Mouse (Mus musculus) erythroid progenitor cell, adult 5-6 weeks (primary cell): ENCODE data around the gene Vsig10. TPM values are rescaled to one million over a fixed set of nuclear protein-coding genes. Genes with fewer than 3 reads are reported as not detected.
"Not testable (repeated sequence)": the region's sequence is repeated elsewhere in the genome, so short reads cannot be mapped to it uniquely, and the experiment has no call there.

Experiments
- ATAC-seq: replicated peaks from 2 replicates; pipeline ENCODE4 v1.8.0; 2016; ENCODE audit warnings: moderate number of reproducible peaks, mild to moderate bottlenecking, moderate TSS enrichment, inconsistent platforms; ENCODE audit not compliant: poor library complexity, low FRiP score, severe bottlenecking
- total RNA-seq, 2 experiments: library from RNA; stranded (forward) in 1 of 2; stranded (reverse) in 1 of 2; fragments of 150-400 nt in 1 of 2; fragments of 186-747, 209-891 nt in 1 of 2; gene quantifications; 2 replicates each; pipeline versions ENCODE4 v1.2.3 to v1.2.4; 2015 to 2017; ENCODE audit warnings: low replicate concordance in 2 of 2

The Vsig10 gene
- total RNA-seq, 2 experiments from 2014 or later: 0.98 TPM; not detected in 1

DNA sequence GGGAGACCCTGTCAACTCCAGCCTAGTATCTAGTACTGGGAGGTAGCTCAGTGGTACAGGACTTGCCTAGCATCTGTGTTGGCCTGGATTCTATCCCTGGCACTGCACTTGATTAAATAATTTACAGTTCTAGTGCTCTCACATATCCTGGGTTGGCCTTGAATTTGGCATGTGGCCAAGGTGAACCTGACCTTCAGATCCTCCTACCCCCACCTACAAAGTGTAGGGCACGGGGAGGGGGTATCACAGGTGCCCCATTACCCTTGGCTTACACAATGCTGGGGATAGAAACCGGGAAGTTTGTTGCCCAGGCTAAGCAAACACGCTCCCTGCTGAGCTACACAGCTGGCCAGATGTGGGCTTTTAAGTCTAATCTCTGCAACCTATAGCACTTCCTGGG is 16.0 kb upstream of the Vsig10 start:
- ATAC-seq: no peak

DNA sequence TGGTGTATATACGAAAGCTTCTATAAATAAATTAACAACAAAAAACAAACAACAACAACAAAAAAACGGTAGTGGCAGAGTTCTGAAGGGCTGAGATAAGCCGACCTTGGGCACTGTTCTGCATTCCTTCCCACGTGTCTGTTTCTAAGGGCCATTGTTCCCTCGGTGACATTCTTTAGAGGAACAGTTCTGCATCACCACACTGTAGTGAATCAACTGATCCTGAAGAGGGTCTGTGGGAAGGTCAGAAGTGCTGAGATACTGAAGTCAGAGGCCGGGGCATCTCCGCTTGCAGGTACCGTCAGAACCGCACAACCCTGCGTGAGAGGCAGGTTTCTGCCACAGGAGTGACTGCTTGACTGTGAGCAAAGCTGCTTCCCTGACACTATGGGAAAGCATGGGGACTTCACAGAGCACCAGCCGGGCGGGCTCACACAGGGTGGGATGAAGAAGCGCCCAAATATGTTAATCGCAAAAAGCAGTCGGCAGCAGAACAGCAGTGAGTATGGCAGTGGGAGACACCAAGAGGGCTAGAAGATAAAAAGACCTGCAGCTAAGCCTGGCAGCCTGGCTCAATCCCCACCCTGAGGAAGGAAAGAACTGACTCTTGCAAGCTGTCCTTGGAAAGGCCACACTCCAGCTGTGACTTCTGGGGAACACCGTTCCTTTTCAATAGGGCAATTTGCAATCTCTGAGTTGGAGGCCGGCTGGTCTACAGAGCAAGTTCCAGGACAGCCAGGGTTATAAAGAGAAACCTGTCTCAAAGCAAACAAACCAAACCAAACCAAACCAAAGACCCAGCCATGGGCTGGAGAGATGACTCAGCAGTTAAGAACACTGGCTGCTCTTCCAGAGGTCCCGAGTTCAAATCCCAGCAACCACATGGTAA is 14.9 kb upstream of the Vsig10 start:
- ATAC-seq: no peak

DNA sequence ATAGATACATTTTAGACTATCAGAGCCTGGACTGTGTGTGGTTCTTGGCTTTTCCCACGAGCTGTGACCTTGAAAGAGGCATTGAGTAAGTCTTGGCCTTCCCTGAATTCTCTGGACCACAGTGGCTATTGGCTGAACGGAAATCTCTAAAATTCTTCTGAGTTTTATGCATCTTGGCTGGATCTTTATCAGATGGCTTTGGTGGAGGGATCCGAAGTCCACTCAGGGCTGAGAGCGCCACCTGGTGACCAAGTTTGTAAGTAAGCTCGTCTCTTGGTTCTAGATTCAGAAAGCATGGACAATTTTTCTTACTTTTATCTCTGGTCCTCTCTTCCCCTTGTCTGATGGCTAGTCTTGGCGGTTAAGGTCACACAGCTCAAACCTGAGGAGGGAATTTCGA is 13.9 kb upstream of the Vsig10 start:
- ATAC-seq: peak; percentile 52; the same call in 1 of the 2 replicates

DNA sequence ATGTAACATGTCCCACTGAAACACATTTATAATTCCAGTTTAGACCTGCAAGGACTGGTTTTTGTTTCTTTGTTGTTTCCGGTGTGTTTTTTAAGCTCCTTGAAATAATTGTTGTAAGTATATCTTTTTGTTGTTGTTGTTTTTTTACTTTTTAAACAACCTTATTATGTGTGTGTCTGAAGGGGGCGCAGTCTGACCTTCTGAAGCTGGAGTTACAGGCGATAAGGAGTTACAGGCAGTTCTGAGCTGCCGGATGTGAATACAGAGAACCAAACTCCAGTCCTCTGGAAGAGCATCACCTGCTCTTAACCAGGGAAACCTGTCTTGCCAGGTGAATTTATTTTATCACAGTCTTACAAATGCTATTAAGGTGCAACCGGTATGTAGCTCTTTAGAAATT is 13.1 kb upstream of the Vsig10 start:
- no peak for ATAC-seq

DNA sequence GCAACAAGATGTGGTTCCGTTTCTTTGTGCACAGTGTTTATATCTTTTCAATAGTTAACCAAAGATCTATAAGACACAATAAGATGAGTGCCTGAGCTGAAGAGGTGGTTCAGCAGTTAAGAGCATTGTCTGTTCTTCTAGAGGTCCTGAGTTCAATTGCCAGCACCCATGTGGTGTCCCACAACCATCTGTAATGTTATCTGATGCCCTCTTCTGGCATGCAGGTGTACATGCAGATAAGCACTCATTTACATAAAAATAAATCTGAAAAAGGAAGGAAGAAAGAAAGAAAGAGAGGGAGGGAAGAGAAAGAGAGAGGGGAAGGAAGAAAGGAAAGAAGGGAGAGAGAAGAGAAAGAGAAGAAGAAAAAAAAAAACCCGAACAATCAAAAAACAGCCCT is 12.1 kb upstream of the Vsig10 start:
- ATAC-seq: no peak

DNA sequence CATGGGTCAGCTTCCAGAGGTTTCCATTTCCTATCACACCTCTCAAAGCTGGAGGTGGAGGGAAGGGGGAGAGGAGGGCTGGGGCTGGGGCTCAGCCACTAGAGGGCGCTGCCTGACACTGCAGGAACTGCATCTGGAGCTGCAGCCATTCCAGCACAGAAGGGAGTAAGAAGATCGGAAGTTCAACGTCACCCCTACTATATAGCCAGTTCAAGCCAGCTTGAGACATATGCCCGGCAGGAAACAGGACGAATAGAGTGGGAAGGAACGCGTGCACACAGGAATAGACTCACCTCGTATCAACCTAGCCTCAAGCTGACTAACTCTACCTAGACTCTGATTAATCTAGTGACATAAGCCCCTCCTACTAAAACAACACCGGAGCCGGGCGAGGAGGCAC is 11.2 kb upstream of the Vsig10 start:
- ATAC-seq: peak; percentile 69

DNA sequence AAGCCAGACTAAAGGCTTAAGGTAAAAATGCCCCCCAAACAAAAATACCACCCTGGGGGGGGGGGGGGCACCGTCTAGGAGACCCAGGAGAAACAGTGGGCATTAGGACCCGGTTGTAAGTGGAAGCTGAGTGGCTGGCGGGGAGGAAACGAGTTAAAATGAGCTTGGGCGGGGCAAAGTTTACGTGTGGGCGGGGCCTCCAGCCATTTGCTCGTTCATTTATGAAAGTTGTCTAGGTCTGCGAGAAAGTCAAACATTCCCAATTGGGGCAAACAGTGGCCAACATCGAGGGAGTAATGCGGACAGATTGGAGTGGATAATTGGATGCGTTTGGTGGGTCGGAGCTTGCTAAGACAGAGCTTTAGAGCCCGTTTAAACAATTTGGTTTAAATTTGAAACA is 5.5 kb upstream of the Vsig10 start:
- peak; percentile 76 for ATAC-seq

DNA sequence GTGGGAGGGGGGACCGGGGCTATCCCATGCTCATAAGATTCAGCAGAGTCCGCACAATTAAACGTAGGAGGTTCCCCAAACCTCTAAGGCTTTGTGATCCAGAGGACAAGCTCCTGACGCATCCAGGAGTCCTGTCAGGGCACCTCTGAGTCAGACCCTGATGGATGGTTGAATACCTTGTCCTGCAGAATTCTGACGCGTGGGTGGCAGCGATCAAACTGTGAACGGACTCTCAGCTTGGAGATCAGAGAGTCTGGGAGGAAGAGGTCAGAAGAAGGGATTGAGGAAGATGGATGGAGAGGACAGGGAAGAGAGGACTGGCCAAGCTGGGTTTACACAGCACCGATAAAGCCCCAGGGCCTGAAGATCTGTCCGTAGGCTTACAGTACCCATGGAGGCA is 5.0 kb upstream of the Vsig10 start:
- ATAC-seq: no peak

DNA sequence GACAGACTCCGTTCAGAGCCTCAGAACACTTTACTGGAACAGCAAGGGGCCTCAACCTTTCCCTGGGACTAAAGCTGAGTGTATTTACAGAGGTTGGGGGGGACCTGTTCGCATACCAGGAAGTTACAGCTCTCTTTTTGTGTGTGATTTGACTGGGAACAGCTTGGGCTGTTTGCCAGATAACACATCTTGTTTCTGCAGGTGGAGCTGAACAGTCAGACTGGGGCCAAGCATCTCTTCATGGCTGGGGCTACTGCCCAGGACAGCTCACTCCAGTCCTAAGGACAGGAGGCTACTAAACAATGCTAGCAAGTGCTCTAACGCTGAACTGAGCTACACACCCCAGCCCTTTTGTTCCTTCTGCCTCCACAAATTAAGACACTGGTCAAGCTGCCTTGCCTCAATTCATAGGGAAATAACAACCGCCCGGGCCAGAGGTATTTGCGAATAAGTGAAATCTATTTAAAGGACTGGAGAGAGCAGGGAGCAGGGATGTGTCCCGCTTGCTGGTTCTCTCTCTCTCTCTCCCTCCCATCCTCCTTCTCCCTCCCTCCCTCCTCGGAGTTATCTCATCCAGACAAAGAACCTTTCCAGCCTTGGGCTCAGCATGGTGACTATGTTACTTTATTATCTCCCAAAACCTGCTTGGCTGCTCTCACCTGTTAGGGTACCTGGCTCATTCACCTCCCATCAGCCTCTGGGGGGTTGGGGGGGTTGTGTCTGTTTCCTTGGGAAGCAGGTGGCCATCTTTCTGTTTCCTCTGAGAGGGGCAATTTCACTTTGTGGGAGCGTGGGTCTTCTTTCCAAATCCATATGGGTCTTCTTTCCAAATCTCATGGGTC is 4.1 kb upstream of the Vsig10 start:
- no peak for ATAC-seq

DNA sequence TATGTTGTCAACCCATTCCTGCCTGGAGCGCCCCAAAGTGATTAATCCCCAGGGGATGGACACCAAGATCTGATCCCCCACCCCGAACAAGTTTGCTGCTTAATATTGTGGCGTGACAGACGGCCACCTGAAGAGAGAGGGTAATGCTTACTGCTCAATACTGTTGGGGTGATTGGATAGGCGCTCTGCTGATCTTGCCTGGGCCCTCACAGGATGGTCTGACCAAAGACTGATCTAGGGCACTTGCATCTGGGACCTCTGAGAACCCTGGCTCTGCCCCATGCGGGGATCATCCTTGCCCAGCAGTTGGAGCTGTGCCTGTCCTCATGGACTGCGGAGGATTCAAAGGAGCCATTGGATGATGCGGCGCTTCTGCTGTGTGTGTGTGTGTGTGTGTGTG is 4.9 kb downstream of the Vsig10 start:
- no peak for ATAC-seq

DNA sequence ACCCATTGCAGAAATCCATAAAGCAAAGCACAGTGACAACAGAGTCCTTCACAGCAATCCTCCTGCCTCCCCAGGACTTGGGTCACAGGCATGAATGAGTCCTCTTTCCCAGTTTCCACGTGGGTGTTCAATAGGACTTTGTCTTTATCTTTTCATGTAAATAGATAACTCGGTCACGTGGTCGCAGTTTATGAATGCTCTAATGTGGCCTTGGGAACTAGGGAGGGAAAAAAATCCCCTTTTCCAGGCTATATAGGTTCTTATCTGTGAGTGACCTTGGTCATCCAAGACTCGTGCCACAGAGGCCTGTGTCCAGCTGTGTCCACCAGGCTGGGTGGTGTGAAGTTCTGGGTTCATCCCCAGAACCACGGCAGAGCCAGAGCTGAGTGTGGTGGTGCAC is 7.5 kb downstream of the Vsig10 start:
- ATAC-seq: no peak

DNA sequence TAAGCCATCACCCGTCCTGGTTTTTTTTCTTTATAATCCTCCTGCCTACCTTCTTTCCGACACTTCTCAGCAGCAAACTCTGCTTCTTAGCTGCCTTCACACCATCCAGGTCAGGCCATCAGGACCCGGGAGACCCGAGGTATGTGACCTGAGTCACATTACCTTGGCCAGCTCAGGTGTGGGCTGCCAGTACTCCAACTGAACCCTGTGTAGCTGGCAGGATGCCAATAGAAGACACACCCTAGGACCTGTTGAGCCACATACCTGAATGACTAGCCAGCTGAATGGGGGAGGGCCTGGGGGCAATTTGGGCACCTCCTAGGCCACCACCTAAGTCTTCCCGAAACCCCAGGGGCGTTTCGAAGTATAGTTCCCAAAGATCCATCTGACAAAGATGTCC is 11.6 kb downstream of the Vsig10 start:
- no peak for ATAC-seq

DNA sequence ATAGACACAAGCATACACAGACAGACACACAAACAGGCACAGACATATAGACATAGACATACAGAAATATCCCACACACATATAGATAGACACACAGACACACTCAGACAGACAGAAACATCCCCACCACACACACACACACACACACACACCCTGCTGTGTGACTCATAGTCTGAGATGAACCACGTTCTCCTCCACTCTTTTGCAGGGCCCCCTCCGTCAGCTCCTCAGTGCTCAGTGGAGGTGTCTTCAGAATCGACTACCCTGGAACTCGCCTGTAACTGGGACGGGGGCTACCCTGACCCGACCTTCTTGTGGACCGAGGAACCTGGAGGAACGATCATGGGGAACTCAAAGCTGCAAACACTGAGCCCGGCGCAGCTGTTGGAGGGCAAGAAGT is 19.1 kb downstream of the Vsig10 start:
- no peak for ATAC-seq

DNA sequence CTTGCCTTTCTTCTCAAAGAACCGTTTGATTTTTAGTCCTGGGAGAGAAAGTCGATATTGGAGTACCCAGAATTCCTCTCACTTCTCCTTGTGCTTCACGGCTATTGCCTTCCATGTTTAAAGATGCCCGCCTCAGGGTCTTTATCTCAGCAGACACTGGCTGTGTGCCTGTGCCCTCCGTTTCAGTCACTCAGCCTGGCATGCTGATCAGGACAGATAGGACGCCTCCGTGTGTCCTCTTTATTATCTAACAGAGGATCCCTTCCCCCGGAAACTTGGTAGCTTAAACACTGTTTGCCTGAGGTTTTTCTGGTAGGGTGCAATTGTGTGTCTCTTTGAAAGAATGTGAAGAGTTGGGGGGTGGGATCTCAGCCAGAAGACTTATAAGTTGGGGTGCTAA is 19.6 kb downstream of the Vsig10 start:
- ATAC-seq: 0 out of 2 replicates have a peak, but pooled peaks have one; percentile 39

DNA sequence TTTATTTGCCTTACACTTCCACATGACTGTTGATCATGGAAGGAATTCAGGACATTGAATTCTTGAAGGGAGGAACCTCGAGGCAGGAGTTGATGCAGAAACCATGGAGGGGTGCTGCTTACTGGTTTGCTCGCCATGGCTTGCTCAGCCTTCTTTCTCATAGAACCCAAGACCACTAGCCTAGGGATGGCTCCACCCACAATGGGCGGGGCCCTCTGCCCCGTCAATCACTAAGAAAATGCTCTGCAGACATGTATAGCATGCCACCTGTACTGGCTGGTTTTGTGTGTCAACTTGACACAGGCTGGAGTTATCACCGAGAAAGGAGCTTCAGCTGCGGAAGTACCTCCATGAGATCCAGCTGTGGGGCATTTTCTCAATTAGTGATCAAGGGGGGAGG is 21.2 kb downstream of the Vsig10 start:
- ATAC-seq: no peak

DNA sequence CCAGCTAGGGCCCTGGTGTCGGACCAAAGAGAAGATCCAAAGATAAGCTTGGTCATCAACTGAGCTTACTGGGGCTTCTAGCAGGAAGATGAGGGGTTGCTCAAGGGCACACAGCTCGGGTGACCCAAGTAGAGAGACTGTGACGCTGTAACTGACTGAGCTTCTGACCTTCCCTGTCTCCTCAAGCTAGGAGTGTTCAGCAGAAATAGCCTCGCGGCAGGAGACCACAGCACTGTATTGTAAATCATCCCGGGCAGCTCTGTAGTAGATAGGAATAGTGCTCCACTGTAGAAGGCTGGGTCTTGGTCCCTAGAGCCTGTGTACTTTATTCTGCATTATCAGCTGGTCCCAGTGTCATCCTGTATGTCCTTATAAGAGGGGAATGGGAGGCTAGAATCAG is 23.0 kb downstream of the Vsig10 start:
- no peak for ATAC-seq

DNA sequence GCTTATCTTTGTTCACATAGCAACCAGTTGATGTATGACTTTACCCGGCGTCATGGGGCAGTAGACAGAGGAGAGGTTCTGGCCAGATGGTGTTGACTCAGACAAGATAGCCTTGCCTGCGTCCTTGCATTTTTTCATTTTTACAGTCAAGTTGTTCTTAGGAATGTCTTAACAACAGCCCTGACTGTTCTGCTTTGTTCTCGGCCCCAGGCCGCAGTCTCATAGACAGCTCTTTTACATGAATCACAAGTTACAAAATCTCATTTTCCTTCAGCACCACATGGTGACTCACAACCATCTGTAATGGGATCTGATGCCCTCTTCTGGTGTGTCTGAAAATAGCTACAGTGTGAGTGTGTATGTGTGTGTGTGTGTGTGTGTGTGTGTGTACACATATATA is 25.6 kb downstream of the Vsig10 start:
- not testable (repeated sequence) for ATAC-seq

DNA sequence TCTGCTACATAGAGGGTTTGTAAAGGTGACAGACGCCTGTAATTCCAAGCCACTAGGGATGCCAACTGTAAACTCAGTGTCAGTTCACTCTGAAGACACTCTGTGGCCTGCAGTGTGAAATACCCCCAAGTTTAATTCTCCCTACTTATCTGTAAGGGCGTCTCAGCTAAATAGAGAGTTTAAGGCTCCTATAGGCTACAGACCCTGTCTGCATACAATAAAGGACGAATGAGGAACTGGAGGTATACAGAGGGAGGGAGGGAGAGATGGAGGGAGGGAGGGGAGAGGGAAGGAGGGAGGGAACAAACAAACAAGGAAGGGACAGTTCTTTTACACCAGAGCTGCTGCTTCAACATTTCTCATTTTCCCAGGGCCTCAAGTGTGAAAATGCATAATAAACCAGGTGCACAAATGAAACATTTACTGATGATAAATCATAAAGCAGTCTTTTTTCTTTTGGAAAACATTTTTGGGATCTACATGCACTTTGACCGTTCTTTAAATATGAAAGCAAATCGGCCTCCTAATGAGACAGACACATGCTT is 26.6 kb downstream of the Vsig10 start:
- ATAC-seq: no peak

DNA sequence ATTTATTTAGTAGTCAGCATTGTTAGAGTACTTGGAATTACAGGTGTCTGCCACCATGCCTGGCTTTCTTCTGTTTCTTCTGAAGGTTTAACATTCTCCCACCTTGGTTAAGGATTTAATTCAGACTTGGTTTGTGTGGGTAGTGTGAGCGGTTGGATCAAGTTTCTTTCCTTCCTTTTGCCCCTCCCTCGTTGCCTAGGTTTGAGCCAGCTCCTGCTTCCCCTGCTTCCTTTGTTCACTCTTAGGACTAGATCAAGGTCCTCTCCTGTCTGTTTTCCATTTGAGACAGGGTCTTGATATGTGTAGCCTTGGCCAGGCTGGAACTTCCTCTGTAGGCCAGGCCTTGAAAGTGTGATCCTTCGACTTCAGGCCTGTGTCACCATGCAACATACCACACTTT is 27.4 kb downstream of the Vsig10 start:
- ATAC-seq: no peak

DNA sequence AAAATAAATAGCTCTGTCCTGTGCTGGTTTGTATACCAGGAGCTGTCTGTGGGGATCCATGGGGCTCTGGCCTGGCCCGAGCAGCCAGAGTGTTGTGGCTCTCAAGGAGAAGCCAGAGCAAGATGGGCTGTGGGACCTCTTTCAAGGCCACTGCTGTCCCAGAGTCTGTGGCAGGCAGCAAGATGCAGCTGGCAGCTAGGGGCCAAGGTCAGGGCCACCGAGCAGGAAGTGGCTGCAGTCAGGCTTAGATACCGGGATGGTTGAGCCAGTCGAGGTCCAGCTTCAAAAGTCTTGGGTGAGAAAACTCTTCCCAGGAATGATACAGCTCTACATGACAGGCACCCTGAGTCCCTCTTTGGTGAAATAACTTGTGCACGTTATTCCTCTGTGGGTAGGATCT is 28.1 kb downstream of the Vsig10 start:
- no peak for ATAC-seq

DNA sequence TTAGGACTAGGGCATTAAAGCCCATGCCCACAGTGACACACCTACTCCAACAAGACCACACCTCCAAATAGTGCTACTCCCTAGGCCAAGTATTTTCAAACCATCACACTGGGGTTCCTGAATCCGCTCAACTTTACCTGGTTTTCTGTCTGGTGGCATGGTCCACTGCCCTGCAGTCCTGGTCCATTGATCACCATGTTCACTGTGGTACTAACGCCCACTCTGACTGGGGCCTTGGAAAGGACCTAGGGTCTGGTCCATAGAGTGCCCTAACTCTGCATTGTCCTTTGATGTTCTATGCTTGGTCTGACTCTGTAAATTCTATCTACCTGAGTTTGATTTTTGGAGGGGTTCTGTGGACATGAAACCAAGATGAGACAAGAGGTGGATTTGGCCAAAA is 29.0 kb downstream of the Vsig10 start:
- ATAC-seq: no peak
